Comparison of ENCODE assay signal across 1 mouse cellular context in genomic region chr15:81810671-81811598, GRCm38 (mm10).
A peak's percentile ranks its signal among the peaks of the same experiment; 100 is the strongest.
TF ChIP-seq lines count a peak whose summit lies in the region.

No protein-coding gene starts in this region.

TF ChIP-seq in CH12.LX, 34 proteins besides CTCF, POLR2A, EP300 and RAD21 (continued from another document):
- TF ChIP-seq CHD2 (IDR thresholded peaks at IDR 0.05; ENCODE audit: low read length) (peak; percentile 67; the same call in 1 of the 2 replicates), MAZ (IDR thresholded peaks at IDR 0.05; ENCODE audit: low read depth, low read length) (peak; percentile 80), JUN (IDR thresholded peaks at IDR 0.05; ENCODE audit: insufficient read depth, low read depth, low read length) (no peak), USF1 (IDR thresholded peaks at IDR 0.05; ENCODE audit: low read depth, low read length) (peak; percentile 93), IRF4 (IDR thresholded peaks at IDR 0.05; ENCODE audit: low read depth, low read length) (peak; percentile 36), TCF12 (IDR thresholded peaks at IDR 0.05; ENCODE audit: low read depth, low read length) (peak; percentile 37), ETS1 (conservative IDR thresholded peaks at IDR 0.05; ENCODE audit: low read depth, low read length) (peak; percentile 10), BHLHE40 (IDR thresholded peaks at IDR 0.05; ENCODE audit: low read depth, low read length) (peak; percentile 98), MAFK (IDR thresholded peaks at IDR 0.05; ENCODE audit: insufficient replicate concordance, low read length) (no peak), MYC (IDR thresholded peaks at IDR 0.05; ENCODE audit: low read depth, low read length) (peak; percentile 73; the same call in 1 of the 2 replicates)
